Mouse (Mus musculus) adrenal gland (tissue): ENCODE measurements around the gene Pcgf6.
"Not testable (repeated sequence)": the region's sequence is repeated elsewhere in the genome, so short reads cannot be mapped to it uniquely, and the experiment has no call there.

Source experiments
- intact Hi-C: fragments of 180-260 bp; cut with DNase I; formaldehyde crosslinking; loops from one replicate; pipeline ENCODE4 v1.15.1; 2025

Pcgf6 gene

DNA sequence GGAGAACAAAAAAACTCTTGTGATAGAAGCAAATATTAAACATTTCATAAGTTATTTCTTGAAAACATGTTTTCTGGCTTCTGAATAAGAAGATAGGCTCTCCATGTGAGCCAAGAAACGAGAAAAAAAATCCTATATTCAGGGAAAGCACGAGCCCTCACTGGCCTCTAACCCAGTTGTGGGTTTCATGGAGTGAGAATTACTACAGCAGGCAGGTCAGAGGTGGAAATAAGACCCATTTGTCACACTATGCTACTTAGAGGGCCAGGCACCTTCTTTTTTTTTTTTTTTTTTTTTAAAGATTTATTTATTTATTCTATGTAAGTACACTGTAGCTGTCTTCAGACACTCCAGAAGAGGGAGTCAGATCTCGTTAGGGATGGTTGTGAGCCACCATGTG is 50.3 kb downstream of the Pcgf6 start:
- intact Hi-C loops = not testable (repeated sequence)

- intact Hi-C loops = loop anchor here (10.0 kb wide), 1 partner anchor 325 kb away; the partner anchor contains the start of gene Cyp17a1
Measured at GRCm38 (mm10) chr19:46999753-47000152, 51.0 kb downstream of the Pcgf6 start.

GRCm38 (mm10) chr19:46998953-46999352 is 51.8 kb downstream of the Pcgf6 start:
- intact Hi-C loops = loop anchor here (10.0 kb wide), 1 partner anchor 324 kb away; the partner anchor contains the start of gene Cyp17a1

GRCm38 (mm10) chr19:46998168-46998870 is 52.4 kb downstream of the Pcgf6 start:
- intact Hi-C loops = loop anchor here (10.0 kb wide), 1 partner anchor 324 kb away; the partner anchor contains the start of gene Cyp17a1

DNA sequence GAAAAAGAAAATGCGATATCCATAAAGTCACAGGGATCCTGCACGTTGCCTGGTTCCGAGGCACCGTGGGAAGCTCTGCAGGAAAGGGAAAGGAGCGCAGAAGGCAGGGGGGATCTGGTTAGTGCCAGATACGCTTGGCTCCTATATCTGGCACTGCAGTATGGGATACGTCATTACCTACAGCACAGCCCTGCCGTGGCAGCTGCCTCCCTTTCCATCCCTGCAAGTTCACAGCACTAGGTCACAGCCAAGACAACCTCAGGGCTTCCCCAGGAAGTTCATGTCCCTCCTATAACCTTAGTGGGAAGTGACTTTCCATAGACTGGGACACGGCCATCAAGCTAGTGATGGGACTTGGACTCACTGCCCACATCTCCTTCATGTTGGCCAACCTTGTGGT is 54.6 kb downstream of the Pcgf6 start:
- intact Hi-C loops = loop anchor here (10.0 kb wide), 1 partner anchor 321 kb away; the partner anchor contains the start of gene Cyp17a1

GRCm38 (mm10) chr19:46992329-46992728 is 58.4 kb downstream of the Pcgf6 start:
- intact Hi-C loops = loop anchor here (10.0 kb wide), 1 partner anchor 318 kb away; the partner anchor contains the start of gene Cyp17a1

DNA sequence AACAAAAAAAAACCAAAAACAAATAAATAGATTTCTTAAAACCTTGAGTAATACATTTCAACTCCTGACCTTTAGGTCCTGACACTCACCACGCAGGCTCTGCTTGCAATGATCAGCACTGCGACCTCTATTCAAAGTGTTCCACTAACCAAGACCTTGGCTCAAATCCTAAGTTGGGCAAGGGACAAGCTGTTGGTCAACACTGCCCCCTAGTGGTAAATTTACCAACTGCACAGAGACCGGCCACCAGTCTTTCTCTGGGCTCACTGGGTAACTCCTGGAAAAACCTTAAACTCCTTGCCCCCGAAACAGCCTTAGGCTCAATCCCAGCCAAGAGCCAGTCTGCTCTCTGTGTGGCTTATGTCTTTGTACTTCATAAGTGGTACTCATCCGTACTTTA is 59.6 kb downstream of the Pcgf6 start:
- intact Hi-C loops = loop anchor here (1.0 to 10.0 kb wide), 3 partner anchors 114 to 316 kb away; partner anchors contain the start of genes Cnnm2 and Cyp17a1

- intact Hi-C loops = loop anchor here (1.0 to 10.0 kb wide), 3 partner anchors 114 to 316 kb away; partner anchors contain the start of genes Cnnm2 and Cyp17a1
Measured at GRCm38 (mm10) chr19:46990625-46991024, 60.1 kb downstream of the Pcgf6 start.

GRCm38 (mm10) chr19:46990153-46990518 is 60.6 kb downstream of the Pcgf6 start:
- intact Hi-C loops = loop anchor here (2.0 to 10.0 kb wide), 2 partner anchors 113 to 315 kb away; partner anchors contain the start of gene Cyp17a1

- intact Hi-C loops = loop anchor here (2.0 to 10.0 kb wide), 2 partner anchors 113 to 315 kb away; partner anchors contain the start of gene Cyp17a1
Measured at GRCm38 (mm10) chr19:46989479-46990152, 61.1 kb downstream of the Pcgf6 start.

DNA sequence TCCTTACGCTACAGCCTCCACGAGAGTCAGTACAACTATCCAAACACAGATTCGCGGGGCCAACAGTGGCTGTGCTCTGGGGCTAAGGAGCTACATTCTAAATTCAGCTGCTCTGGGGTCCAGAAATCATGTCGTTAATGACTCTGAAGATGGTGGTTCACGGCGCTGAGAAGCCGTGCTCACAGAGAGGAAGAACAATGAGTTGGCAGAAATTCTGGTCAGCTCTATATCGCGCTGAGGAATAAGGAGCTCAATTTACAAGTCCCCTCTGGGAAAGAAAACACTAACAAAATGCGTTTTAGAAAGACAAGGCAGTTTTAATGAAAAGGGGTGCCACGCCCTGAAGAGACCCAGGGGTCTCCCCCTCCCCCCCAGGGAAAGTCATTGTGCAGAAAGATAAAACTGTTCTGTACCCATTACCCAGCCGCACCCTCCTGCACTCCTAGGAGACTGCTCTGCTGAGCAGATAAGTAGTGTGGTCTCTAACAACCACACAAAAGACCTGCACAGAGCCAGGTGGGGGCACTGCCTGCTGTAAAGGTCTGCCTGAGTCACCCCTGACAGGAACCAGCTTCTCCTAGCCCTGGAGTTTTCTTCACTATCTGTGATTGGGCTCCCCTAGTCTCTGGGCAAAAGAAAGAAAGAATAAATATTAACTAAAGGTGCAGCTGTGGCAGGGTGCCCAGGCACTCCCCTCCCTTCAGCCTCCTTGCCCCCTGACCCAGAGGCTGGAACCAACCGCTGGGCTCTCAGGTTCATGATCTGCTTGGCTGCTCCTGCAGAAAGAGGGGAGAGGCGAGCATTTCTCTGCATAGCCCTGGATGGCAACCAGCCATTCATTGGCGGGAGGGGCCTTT is 62.2 kb downstream of the Pcgf6 start:
- intact Hi-C loops = no loop called here

DNA sequence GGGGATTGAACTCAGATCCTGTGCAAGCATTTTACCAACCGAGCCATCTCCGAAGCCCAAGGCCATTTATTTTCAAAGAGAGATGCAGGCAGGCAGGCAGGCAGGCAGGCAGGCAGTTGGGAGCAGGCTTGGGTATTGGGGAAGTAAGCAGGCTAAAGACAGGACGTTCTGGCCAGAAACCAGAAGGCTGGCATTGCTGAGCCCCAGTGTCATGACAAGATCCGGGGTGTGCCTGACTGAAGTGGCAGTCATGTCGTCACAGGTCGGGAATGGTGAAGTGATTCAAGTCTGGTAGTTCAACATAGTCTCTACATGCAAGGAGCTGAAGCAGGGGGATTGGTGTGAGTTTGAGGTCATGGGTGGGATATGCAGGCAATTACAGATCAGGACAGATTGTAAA is 63.1 kb downstream of the Pcgf6 start:
- intact Hi-C loops = no loop called here

GRCm38 (mm10) chr19:46984726-46985622 is 65.7 kb downstream of the Pcgf6 start:
- intact Hi-C loops = no loop called here

- intact Hi-C loops = no loop called here
Measured at GRCm38 (mm10) chr19:46983966-46984380, 66.7 kb downstream of the Pcgf6 start.
